Mouse (Mus musculus) forebrain, embryonic 13.5 days (tissue): ENCODE measurements around the gene Sptan1. TPM values are rescaled to one million over a fixed set of nuclear protein-coding genes. Genes with fewer than 3 reads are reported as not detected.
"Not testable (repeated sequence)": the region's sequence is repeated elsewhere in the genome, so short reads cannot be mapped to it uniquely, and the experiment has no call there.

Experiments used
- ATAC-seq: fragments of 200-750 bp; cut with Nextera tagmentation; 2 replicates; pipeline ENCODE4 v1.8.0; 2017
- H3K27ac ChIP-seq: fragments of 300-500 bp; sonication (generic); 2 replicates; pipeline ENCODE4 v1.5.1; 2015; ENCODE audit warnings: inconsistent platforms, mild to moderate bottlenecking, moderate library complexity
- H3K27me3 ChIP-seq: fragments of 300-500 bp; sonication (generic); 2 replicates; pipeline ENCODE4 v1.6.1; 2015; ENCODE audit warnings: mild to moderate bottlenecking, inconsistent platforms
- H3K36me3 ChIP-seq: fragments of 300-500 bp; sonication (generic); 2 replicates; pipeline ENCODE4 v1.6.1; 2015; ENCODE audit warnings: mild to moderate bottlenecking, inconsistent platforms; ENCODE audit not compliant: poor library complexity, severe bottlenecking
- H3K4me1 ChIP-seq: fragments of 300-500 bp; sonication (generic); 2 replicates; pipeline ENCODE4 v1.6.1; 2015; ENCODE audit warnings: inconsistent platforms
- H3K4me2 ChIP-seq: fragments of 300-500 bp; sonication (generic); 2 replicates; pipeline ENCODE4 v1.6.1; 2015; ENCODE audit warnings: inconsistent platforms, mild to moderate bottlenecking, moderate library complexity
- H3K4me3 ChIP-seq: fragments of 300-500 bp; sonication (generic); 2 replicates; pipeline ENCODE4 v1.5.1; 2015; ENCODE audit warnings: mild to moderate bottlenecking, inconsistent platforms
- H3K9ac ChIP-seq: fragments of 300-500 bp; sonication (generic); 2 replicates; pipeline ENCODE4 v1.6.1; 2015; ENCODE audit warnings: mild to moderate bottlenecking, inconsistent platforms
- H3K9me3 ChIP-seq: fragments of 300-500 bp; sonication (generic); replicated peaks from 2 replicates; pipeline ENCODE4 v1.6.1; 2016; ENCODE audit warnings: inconsistent platforms
- WGBS: fragments of 180-500 bp; shearing (Covaris S2); methylation state at CpG from one replicate; pipeline ENCODE4 v1.1.7; 2015; 5-methylcytosine and 5-hydroxymethylcytosine counted together
- polyA plus RNA-seq: library from polyadenylated mRNA; unstranded; fragments of >200 nt; fragmentation: Nextera tagmentation; extraction: Ambion mirVana; gene quantifications from 2 replicates; pipeline ENCODE4 v1.2.1, GENCODE M21; 2015

The Sptan1 gene
- polyA plus RNA-seq, 1 experiment from 2014 or later: 157 TPM

DNA sequence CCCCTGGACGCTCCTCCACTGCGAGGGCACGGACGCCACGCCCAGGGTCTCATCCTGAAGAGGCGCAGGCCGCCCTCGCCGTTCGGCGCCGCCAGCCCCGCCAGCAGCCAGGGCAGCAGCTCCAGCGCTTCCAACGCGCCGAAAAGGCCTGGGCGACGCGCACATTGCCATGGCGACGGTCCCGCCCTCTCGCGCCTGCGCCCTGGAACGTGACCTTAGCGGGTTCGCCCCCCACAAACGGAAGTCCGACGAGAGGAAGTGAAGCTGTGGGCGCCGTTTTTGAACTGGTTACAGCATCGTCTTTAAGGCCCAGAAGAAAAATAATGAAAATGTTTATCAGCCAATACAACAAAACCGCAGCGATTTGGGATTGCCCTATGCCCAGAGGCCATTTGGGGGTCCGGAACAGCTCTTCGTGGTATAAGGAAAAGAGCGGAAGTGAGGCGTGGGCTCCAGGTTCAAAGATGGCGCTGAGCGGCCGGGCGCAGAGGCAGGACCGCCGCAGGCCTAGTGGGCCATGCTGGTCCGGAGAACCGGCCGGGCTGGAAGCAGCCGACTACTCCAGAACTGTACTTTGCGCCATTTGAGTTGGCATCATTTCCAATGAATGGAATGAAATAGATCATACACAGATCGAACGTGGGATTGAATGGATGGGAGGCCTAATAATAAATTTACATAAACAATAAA lies 83.5 kb downstream of the Sptan1 start, which contains the start of gene Wdr34:
Wdr34 (minus strand) TSS at position 183 of the 690 bp plus-strand sequence.
- Histone ChIP-seq H3K9ac (peak within 1 kb of the TSS; percentile 75), H3K27me3 (peaks cover 8% of the 10 kb centered on the region), H3K9me3 (no peaks in the 10 kb centered on the region), H3K36me3 (0 out of 2 replicates have a peak, but pooled peaks cover 11% of the 10 kb centered on the region), H3K4me1 (peaks cover 7% of the 10 kb centered on the region; the same call in 1 of the 2 replicates), H3K4me3 (peak within 1 kb of the TSS; percentile 69), H3K27ac (peak within 1 kb of the TSS; percentile 89), H3K4me2 (peak within 1 kb of the TSS; percentile 69)
- peak; percentile 95 for ATAC-seq
- WGBS: 1% methylated on average over 54 of the region's 54 CpGs

DNA sequence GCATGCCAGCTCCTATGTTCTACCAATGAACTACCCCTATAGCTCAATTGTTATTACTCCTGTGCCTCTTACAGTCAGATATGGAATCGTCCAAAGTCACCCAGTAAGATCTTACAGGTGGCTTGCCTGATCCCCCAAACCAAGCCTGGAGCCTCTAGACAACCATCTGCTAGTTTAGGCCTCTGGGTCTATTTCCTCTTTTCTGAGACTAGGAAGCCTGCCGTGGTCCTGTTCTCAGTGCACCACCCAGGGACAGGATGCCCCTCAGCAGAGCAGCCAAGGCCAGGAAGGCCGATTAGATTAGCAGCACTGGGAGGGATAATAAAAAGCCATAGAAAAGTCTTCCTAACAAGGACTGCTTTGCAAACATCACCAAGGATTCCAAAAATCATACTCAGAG lies 84.5 kb downstream of the Sptan1 start:
- Histone ChIP-seq H3K9ac (no peak overlapping the region), H3K27ac (no peak overlapping the region), H3K4me2 (no peak overlapping the region), H3K27me3 (peaks cover 10% of the 10 kb centered on the region), H3K4me3 (no peak overlapping the region), H3K36me3 (0 out of 2 replicates have a peak, but pooled peaks cover 11% of the 10 kb centered on the region), H3K4me1 (peaks cover 7% of the 10 kb centered on the region; the same call in 1 of the 2 replicates), H3K9me3 (no peaks in the 10 kb centered on the region)
- WGBS: 90% methylated on average over 3 of the region's 3 CpGs
- ATAC-seq: no peak

DNA sequence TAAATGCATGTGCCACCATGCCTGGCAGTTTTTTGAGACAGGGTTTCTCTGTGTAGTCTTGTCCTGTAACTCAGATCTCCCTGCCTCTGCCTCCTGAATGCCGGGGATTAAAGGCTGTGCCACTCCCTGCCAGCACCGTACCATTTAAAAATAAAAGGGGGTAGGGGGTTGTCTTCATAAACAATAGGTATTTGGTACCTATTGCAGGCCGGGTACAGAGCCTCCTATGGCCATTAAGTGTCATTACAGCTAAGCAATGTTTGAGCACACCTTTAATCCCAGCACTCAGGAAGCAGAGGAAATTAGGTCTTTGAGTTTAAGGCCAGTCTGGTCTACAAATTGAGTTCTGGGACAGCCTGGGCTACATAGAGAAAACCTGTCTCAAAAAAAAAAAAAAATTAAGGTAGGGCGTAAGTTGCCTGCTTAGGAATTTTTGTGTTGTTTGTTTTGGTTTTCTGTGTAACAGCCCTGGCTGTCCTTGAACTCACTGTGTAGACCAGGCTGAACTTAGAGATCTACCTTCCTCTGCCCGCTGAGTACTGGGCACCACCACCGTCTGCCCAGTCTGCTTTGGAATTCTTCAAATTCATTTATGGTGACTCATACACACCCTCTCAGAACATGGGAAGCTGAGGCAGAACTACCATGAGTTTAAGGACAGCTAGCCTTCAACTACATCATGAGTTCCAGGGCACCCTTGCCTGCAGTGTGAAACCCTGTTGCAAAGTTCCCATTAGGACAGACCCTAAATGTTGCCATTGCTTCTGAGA lies 86.8 kb downstream of the Sptan1 start:
- no peak overlapping the region for H3K4me3 ChIP-seq
- H3K27me3 ChIP-seq: peaks cover 10% of the 10 kb centered on the region
- 44% methylated on average over 6 of the region's 6 CpGs for WGBS
- H3K27ac ChIP-seq: no peak overlapping the region
- peaks cover 7% of the 10 kb centered on the region; the same call in 1 of the 2 replicates for H3K4me1 ChIP-seq
- no peaks in the 10 kb centered on the region for H3K36me3 ChIP-seq
- H3K9ac ChIP-seq: no peak overlapping the region
- no peak for ATAC-seq
- no peaks in the 10 kb centered on the region for H3K9me3 ChIP-seq
- H3K4me2 ChIP-seq: no peak overlapping the region

DNA sequence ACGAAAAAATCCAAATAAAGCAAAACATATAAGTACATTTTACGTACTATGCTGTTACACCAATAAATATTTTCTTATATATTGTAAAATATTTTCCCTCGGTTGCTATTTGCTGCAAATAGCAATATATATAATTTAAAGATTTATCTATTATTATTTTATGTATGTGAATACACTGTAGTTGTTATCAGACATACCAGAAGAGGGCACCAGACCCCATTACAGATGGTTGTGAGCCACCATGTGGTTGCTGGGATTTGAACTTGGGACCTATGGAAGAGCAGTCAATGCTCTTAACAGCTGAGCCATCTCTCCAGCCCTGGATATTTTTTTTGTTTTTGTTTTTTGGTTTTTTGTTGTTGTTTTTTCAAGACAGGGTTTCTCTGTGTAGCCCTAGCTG lies 90.0 kb downstream of the Sptan1 start:
- H3K9ac ChIP-seq, H3K27me3 ChIP-seq, H3K4me2 ChIP-seq, H3K36me3 ChIP-seq, H3K4me1 ChIP-seq, ATAC-seq, H3K4me3 ChIP-seq, H3K9me3 ChIP-seq, H3K27ac ChIP-seq: not testable (repeated sequence)
- 93% methylated on average over 3 of the region's 3 CpGs for WGBS

DNA sequence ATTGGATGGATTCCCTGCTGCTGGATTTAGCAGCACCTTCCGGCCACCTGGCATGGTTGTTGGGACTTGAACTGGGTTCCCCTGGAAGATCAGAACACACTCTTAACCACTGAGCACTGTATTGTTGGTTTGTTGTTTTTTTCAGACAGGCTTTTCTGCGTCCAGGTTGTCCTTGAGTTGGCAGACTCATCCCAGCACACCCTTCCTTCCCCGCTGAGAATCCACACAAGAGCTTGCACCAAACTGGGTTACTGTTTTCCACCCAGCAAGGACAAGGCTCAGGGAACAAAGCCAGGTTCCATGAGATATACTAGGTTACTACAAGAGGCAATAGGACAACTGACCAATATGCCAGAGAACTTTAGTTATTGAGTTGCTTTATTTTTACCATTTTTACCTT lies 91.4 kb downstream of the Sptan1 start:
- 82% methylated on average over 3 of the region's 3 CpGs for WGBS
- H3K4me1 ChIP-seq: peaks cover 9% of the 10 kb centered on the region
- no peak overlapping the region for H3K4me3 ChIP-seq
- H3K27me3 ChIP-seq: peaks cover 5% of the 10 kb centered on the region; the same call in 1 of the 2 replicates
- H3K9me3 ChIP-seq: no peaks in the 10 kb centered on the region
- ATAC-seq: no peak
- no peaks in the 10 kb centered on the region for H3K36me3 ChIP-seq
- H3K27ac ChIP-seq: no peak overlapping the region
- no peak overlapping the region for H3K4me2 ChIP-seq
- H3K9ac ChIP-seq: no peak overlapping the region

DNA sequence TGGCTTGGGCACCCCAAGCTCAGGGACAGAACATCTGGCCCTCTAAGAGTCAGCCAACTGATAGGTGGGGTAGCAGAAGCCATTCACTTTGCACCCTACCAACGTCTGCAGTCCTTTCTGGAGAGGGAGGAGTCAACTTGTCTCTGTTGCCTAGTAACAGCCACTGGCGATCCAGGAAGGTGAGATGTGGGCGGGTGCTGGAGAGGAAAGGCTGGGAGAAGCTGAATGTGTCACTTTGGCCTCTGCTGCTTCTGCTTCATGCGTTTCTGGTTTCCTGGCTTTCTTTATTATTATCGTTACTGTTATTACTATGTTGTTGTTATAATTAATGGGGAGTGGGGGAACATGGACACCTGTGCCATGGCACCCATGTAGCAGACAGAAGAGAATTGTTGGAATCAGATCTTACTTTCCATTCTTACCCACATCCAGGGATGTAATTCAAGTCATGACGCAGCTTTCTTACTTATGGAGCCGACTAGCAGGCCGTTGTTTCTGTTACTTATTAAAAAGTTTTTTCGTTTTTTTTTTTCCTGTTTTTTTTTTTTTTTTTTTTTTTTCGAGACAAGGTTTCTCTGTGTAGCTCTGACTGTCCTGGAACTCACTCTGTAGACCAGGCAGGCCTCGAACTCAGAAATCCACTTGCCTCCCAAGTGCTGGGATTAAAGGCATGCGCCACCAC lies 92.0 kb downstream of the Sptan1 start, which contains the start of gene Set:
Set (plus strand) TSS at position 156 of the 682 bp plus-strand sequence.
- no peaks in the 10 kb centered on the region for H3K9me3 ChIP-seq
- 48% methylated on average over 12 of the region's 12 CpGs for WGBS
- H3K27ac ChIP-seq: no peak within 1 kb of the TSS
- H3K4me1 ChIP-seq: peaks cover 11% of the 10 kb centered on the region
- peaks cover 5% of the 10 kb centered on the region; the same call in 1 of the 2 replicates for H3K27me3 ChIP-seq
- H3K4me3 ChIP-seq: no peak within 1 kb of the TSS
- no peak within 1 kb of the TSS for H3K4me2 ChIP-seq
- ATAC-seq: no peak
- H3K36me3 ChIP-seq: no peaks in the 10 kb centered on the region
- no peak within 1 kb of the TSS for H3K9ac ChIP-seq

DNA sequence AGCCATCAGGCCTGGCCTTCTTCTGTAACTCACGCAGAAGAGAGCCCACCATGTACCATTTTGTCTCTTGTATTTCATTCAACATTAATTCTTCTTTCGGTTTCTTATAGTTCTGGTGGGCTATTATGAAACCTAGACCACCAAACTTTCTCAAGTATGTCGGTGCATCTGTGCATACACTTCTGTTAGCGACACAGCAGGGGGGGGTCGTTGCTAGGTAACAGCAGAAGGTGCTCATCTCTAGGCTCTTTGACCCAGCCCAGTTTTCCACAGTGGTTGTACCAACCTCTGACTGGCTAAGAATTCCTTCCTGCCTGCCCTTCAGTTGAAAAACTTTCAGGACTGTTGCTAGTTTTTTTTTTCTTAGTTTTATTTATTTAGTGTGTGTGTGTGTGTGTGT lies 93.1 kb downstream of the Sptan1 start:
- WGBS: 33% methylated on average over 5 of the region's 5 CpGs
- no peak for ATAC-seq

DNA sequence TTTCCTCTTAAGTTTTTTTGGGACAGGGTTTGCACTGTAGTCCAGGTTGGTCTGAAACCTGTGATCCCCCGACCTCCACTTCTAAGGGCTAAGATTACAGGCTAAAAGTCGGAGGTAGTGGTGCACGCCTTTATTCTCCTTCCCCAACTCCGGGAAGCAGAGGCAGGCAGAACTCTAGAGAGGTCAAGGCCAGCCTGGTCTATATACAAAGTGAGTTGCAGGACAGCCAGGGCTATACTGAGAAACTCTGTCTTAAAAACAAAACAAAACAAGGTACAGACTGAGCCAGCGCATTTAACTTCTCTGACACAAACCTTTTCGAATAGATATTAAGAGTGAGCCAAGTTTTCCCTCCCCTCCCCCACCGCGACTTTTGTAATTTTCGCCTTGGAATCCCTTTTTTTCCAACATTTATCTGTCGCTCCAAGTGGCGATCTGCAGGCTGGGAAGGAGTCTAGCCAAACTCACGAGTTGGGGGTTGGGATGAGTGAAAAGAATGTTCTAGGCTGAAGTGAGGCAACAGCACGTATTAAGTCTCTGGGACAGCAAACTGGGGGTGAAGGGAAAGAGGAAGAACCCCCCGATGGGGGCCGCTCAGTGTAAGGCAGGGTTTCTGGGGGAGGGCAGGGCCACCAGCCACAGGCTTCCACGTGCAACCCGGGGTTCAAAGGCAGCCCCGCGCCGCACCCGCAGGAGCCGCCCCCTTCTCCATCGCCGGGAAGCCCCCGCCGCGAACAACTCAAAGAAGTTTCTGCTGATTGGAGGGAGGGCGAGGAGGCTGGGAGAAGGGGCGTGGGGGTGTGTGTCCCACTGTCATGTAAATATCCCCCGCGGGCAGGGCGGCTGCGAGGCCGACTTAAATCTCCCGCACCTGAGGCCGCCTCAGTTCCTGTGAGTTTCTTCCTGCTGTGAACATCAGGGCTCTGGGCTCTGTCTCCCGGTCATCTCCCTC lies 96.1 kb downstream of the Sptan1 start:
- Histone ChIP-seq H3K36me3 (no peaks in the 10 kb centered on the region), H3K4me2 (peak overlapping the region; percentile 88), H3K9ac (peak overlapping the region; percentile 72), H3K27ac (peak overlapping the region; percentile 82), H3K4me3 (peak overlapping the region; percentile 59), H3K4me1 (peaks cover 44% of the 10 kb centered on the region), H3K9me3 (no peaks in the 10 kb centered on the region), H3K27me3 (no peaks in the 10 kb centered on the region)
- no peak for ATAC-seq
- 7% methylated on average over 37 of the region's 37 CpGs for WGBS

More for the DNA sequence above, 93.1 kb downstream of the Sptan1 start:
- H3K27ac ChIP-seq: no peak overlapping the region
- no peak overlapping the region for H3K4me3 ChIP-seq
- H3K9me3 ChIP-seq: no peaks in the 10 kb centered on the region
- H3K4me2 ChIP-seq: no peak overlapping the region
- peaks cover 22% of the 10 kb centered on the region for H3K4me1 ChIP-seq
- H3K36me3 ChIP-seq: no peaks in the 10 kb centered on the region
- no peak overlapping the region for H3K9ac ChIP-seq
- peaks cover 5% of the 10 kb centered on the region; the same call in 1 of the 2 replicates for H3K27me3 ChIP-seq

DNA sequence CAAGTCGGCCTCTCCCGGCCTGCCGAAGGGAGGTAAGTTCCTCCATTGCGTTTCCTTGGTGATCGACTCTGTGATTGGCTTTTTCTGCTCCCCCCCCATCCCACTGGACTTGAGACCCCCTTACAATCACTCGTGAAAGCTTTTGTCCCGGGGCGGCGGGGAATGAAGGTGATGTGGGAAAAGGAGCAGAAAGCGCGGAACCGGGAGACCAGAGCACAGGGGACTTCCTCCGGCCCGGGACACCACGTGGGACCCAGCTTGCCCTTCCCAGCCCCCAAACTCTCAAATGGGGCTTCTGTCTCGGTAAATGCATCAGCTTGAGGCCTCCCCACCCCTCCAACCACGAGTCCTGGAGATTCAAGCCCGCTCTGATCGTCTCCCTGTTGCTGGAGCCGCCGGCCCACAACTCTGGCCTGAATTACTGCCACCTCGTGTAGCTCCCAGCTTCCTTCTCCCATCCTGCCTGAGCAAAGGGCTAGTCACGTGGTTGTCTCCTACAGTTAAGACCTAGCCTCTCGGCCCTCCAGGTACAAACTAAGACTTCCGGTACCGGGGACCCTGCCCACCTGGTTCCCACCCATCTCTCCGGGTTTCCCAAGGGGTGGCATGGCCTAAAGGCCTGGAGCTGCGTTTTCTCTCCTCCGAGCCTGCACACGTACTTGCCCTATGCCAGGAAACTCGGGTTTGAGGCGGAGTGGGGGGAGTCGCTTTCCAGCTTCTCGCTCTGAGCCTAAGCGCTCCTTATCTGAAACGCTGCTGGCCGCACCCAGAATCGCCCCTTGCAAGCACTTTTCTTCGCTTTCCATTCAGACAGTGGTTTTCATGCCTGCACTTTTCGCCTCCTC lies 97.1 kb downstream of the Sptan1 start:
- Histone ChIP-seq H3K9ac (peak overlapping the region; percentile 72), H3K4me2 (peak overlapping the region; percentile 88), H3K4me3 (peak overlapping the region; percentile 59), H3K4me1 (peaks cover 44% of the 10 kb centered on the region), H3K36me3 (no peaks in the 10 kb centered on the region), H3K27ac (peak overlapping the region; percentile 82), H3K9me3 (no peaks in the 10 kb centered on the region), H3K27me3 (no peaks in the 10 kb centered on the region)
- WGBS: under 1% methylated on average over 40 of the region's 40 CpGs
- ATAC-seq: peak; percentile 6; the same call in 1 of the 2 replicates

DNA sequence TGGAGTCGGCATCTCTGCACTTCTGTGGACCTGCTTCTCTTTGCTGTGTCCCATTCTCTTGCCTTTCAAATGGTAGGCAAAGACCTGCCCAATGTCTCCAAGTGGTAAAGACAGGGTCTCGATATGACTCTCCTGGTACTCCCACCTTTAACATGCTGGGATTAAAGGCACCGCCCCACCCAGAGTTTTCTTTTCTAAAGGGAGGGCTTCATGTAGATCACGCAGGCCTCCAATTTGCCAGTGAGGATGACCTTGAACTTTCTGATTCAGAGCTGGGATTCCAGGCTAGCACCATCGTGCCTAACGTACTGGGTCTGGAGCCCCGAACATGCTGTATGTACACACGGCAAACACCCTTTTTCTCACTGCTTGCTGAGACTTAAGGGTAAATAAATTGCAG lies 97.9 kb downstream of the Sptan1 start:
- H3K27me3 ChIP-seq: no peaks in the 10 kb centered on the region
- peak overlapping the region; percentile 88 for H3K4me2 ChIP-seq
- peak overlapping the region; percentile 59 for H3K4me3 ChIP-seq
- peak overlapping the region; percentile 72 for H3K9ac ChIP-seq
- H3K4me1 ChIP-seq: peaks cover 50% of the 10 kb centered on the region
- H3K36me3 ChIP-seq: no peaks in the 10 kb centered on the region
- WGBS: 5% methylated on average over 8 of the region's 8 CpGs
- ATAC-seq: no peak
- H3K27ac ChIP-seq: peak overlapping the region; percentile 82
- H3K9me3 ChIP-seq: no peaks in the 10 kb centered on the region
